Comparison of ENCODE assay signal across 26 mouse cellular contexts in genomic region chr12:86490052-86490451, GRCm38 (mm10).
DNase-seq lines count a peak whose midpoint lies in the region; ATAC-seq and TF ChIP-seq lines count a peak whose summit lies in the region.
"Had no signal": no experiment of that assay in that cellular context is flagged by ENCODE, and none has a peak within 500 bp of the region (broad histone marks: within the 10 kb centered on the region; RNA-seq: fewer than 3 reads in every experiment).

No protein-coding gene starts in this region.

- no peak for TF ChIP-seq CTCF in kidney, adult 2 months (conservative IDR thresholded peaks at IDR 0.05; ENCODE audit: insufficient read depth, insufficient read length, low read depth, low read length)
- no peak for TF ChIP-seq CTCF in ES-Bruce4 (IDR thresholded peaks at IDR 0.05; ENCODE audit: low read depth, low read length)
- TF ChIP-seq CTCF in left cerebral cortex, adult 2 months (IDR thresholded peaks at IDR 0.05) = no peak

- peak; percentile 16 to 41 for DNase-seq in kidney, postnatal 4 days
- DNase-seq in kidney, adult 2 months = no peak
- DNase-seq in R1 (ENCODE audit: low read depth, low spot score) = peak; percentile 72
- DNase-seq in adrenal gland, adult 2 months = no peak
- no peak for DNase-seq in left cerebral cortex, adult 2 months (ENCODE audit: extremely low spot score in 1 of 2, low spot score in 2 of 2)
- DNase-seq: adrenal gland, postnatal 10 days; adrenal gland, postnatal 25 days; cerebellum, adult 11 months; cerebellum, adult 18-20 months; cerebellum, adult 8-10 months; cerebellum, adult 9-11 months; cerebellum, postnatal 14 days; cerebellum, postnatal 36 days; embryo, embryonic 11 days had no signal

- no peak overlapping the region for H3K27ac ChIP-seq in kidney, adult 2 months (ENCODE audit: insufficient read depth, low read depth, low read length)
- peak overlapping the region; percentile 73 for H3K27ac ChIP-seq in ES-Bruce4 (ENCODE audit: insufficient read depth, low read length)
- H3K27ac ChIP-seq in left cerebral cortex, adult 2 months = no peak overlapping the region
- H3K27ac ChIP-seq: embryonic facial prominence, embryonic 13.5 days; embryonic facial prominence, embryonic 15.5 days; forebrain, embryonic 10.5 days; forebrain, embryonic 12.5 days had no signal

- no peaks in the 10 kb centered on the region for H3K9me3 ChIP-seq in ES-Bruce4 (replicated peaks; ENCODE audit: control insufficient read depth, insufficient read depth, low read length, poor library complexity, severe bottlenecking)
- H3K9me3 ChIP-seq: embryonic facial prominence, embryonic 13.5 days; embryonic facial prominence, embryonic 15.5 days; forebrain, embryonic 10.5 days; forebrain, embryonic 12.5 days; G1E had no signal

- peak overlapping the region; percentile 3; the same call in 1 of the 2 replicates for H3K9ac ChIP-seq in ES-Bruce4 (ENCODE audit: low read depth, poor library complexity, severe bottlenecking)
- H3K9ac ChIP-seq: embryonic facial prominence, embryonic 13.5 days; embryonic facial prominence, embryonic 15.5 days; forebrain, embryonic 12.5 days had no signal

- H3K36me3 ChIP-seq in kidney, adult 2 months (ENCODE audit: control insufficient read depth, insufficient read depth, low read length) = no peaks in the 10 kb centered on the region
- peaks cover 61% of the 10 kb centered on the region for H3K36me3 ChIP-seq in ES-Bruce4 (ENCODE audit: control insufficient read depth, insufficient read depth, low read length, poor library complexity, severe bottlenecking)
- H3K36me3 ChIP-seq: embryonic facial prominence, embryonic 13.5 days; embryonic facial prominence, embryonic 15.5 days; forebrain, embryonic 10.5 days; forebrain, embryonic 12.5 days; G1E had no signal

- H3K4me1 ChIP-seq in kidney, adult 2 months (ENCODE audit: control insufficient read depth, insufficient read depth, low read length) = no peaks in the 10 kb centered on the region
- peaks cover 2% of the 10 kb centered on the region for H3K4me1 ChIP-seq in ES-Bruce4 (ENCODE audit: control insufficient read depth, insufficient read depth, low read length)
- H3K4me1 ChIP-seq: forebrain, embryonic 12.5 days had no signal

- no peak overlapping the region for H3K4me3 ChIP-seq in kidney, adult 2 months (ENCODE audit: insufficient read depth, low read depth, low read length)
- H3K4me3 ChIP-seq in ES-Bruce4 (ENCODE audit: low read depth, low read length) = peak overlapping the region; percentile 68
- no peak overlapping the region for H3K4me3 ChIP-seq in left cerebral cortex, adult 2 months
- H3K4me3 ChIP-seq: embryonic facial prominence, embryonic 13.5 days; embryonic facial prominence, embryonic 15.5 days; erythroblast, embryonic 14.5 days; forebrain, embryonic 10.5 days; forebrain, embryonic 12.5 days had no signal

- 58% methylated on average over 5 of the region's 5 CpGs for WGBS in kidney, adult 2 months

- no peak for ATAC-seq in megakaryocyte, adult 5-6 weeks (ENCODE audit: poor library complexity, severe bottlenecking)
- ATAC-seq: activated CD4-positive, CD25-positive, alpha-beta regulatory T cell, adult 4 months; forebrain, embryonic 14.5 days; forebrain, embryonic 16.5 days; Patski had no signal

- no peak for TF ChIP-seq POLR2A in kidney, adult 2 months (IDR thresholded peaks at IDR 0.05; ENCODE audit: low read depth, low read length)
- TF ChIP-seq POLR2A in ES-Bruce4 (IDR thresholded peaks at IDR 0.05; ENCODE audit: insufficient read depth, low read length) = no peak

- no peak for TF ChIP-seq EP300 in ES-Bruce4 (IDR thresholded peaks at IDR 0.05; ENCODE audit: insufficient read depth, low read depth, low read length)

- H3K27me3 ChIP-seq in kidney, adult 2 months (replicated peaks; ENCODE audit: control insufficient read depth, insufficient read depth, low read length) = no peaks in the 10 kb centered on the region
- H3K27me3 ChIP-seq in ES-Bruce4 (ENCODE audit: control insufficient read depth, insufficient read depth, low read length, poor library complexity, severe bottlenecking) = no peaks in the 10 kb centered on the region
- H3K27me3 ChIP-seq: embryonic facial prominence, embryonic 13.5 days; embryonic facial prominence, embryonic 15.5 days; Patski had no signal

- intact Hi-C loops in left cerebral cortex, adult 2 months (cut with DNase I) = no loop called here

Comparison
In these comparisons a context has a peak if more than half of its experiments do, and no peak if none do; other contexts are left out.
1. DNase-seq: peak in kidney, postnatal 4 days (2 of 2) and R1 (single experiment); none in kidney, adult 2 months (single experiment), adrenal gland, adult 2 months (single experiment) and left cerebral cortex, adult 2 months (0 of 2).